Mouse (Mus musculus): Measurements from ENCODE around the gene Ninl.
A peak's percentile ranks its signal among the peaks of the same experiment; 100 is the strongest.
"Not testable (repeated sequence)": the region's sequence is repeated elsewhere in the genome, so short reads cannot be mapped to it uniquely, and the experiment has no call there.

Gene Ninl

GRCm38 (mm10) chr2:150948786-150949185, 90.4 kb downstream of the Ninl start:
- DNase-seq (ENCODE audit: low spot score), result no peak

- not testable (repeated sequence) for DNase-seq (ENCODE audit: low spot score)
Observed at GRCm38 (mm10) chr2:150947880-150948611, 91.1 kb downstream of the Ninl start.

DNA sequence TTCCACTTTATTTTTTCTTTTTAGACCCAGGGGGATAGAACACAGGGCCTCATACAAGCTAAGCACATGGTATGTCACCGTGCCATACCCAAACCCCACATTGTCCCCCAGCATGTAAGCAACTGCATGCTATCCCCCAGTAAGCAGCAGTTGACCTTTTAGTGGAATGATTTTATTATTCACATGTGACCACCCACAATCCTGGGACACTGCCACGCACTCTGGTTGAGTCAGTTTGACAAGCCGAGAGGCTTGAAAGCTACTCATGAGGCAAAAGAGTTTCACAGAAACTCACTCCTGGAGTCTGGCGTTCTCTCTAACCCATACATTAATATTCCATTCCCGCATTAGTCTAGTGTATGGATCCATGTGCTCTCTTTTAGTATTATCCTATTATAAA, 91.8 kb downstream of the Ninl start:
- not testable (repeated sequence) for DNase-seq (ENCODE audit: low spot score)

GRCm38 (mm10) chr2:150944017-150944416, 95.2 kb downstream of the Ninl start:
- no peak for DNase-seq (ENCODE audit: low spot score)

DNA sequence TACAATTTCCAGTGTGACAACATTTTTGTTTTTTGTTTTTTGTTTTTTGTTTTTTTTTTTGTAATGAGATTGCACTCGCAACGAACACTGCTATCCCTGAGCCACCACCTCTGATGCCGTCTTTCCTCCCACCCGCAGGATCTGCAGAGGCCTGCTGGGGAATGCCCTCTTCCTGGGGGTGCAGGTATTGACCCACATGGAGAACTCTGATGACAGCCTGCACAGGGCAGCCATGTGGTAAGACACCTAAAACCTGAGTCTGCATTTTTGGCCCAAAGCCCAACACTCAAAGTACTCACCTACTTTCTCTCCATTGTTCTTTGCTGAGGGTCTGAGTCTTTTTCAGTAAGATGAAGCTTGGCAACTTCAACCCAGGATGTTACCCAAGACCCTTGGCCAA, 104.5 kb downstream of the Ninl start:
- DNase-seq (ENCODE audit: low spot score), result no peak

- no peak for DNase-seq (ENCODE audit: low spot score)
Observed at GRCm38 (mm10) chr2:150933482-150933881, 105.7 kb downstream of the Ninl start.

GRCm38 (mm10) chr2:150930806-150931205, 108.4 kb downstream of the Ninl start:
- no peak for DNase-seq (ENCODE audit: low spot score)

DNA sequence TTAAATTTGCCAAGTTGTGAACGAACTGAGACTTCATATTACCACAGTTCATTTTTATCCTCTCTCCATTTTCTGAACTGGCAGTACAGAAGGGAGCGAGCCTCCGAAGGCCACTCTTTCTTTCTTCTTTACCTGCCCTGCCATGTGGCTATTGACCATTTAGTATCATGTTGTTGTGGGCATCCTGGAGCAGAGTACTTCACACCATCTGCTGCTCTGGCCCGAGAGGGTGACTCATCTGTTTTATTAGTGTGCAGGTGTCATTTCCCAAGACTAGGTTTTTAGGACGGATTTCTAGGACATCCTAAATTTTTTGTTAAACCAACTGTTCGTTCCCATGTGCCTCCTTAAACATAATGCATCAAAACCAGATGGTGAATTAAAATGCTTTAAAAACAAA, 110.0 kb downstream of the Ninl start:
- DNase-seq (ENCODE audit: low spot score), result no peak

- no peak for DNase-seq (ENCODE audit: low spot score)
Observed at GRCm38 (mm10) chr2:150927038-150927720, 112.0 kb downstream of the Ninl start.

GRCm38 (mm10) chr2:150923505-150923904, 115.7 kb downstream of the Ninl start:
- DNase-seq (ENCODE audit: low spot score), result no peak

GRCm38 (mm10) chr2:150923026-150923425, 116.2 kb downstream of the Ninl start:
- DNase-seq (ENCODE audit: low spot score), result no peak

DNA sequence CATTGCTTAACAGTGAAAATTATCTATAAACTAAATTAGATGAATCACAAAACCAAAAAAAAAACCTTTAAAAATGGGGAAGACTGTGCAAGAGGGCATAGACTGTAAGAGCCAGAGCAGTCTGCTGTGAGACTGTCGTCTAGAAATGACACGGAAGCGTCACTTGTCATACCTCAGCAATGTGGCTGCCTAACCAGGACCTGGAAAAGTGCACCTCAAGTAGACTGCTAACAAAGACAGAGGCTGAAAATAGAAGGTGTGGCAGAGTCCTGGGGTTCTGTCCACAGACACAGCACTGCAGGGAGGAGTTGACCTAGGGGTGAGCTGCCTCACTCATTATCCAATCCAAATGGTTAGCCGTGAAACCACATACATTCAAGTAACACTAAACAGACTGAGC, 117.0 kb downstream of the Ninl start:
- no peak for DNase-seq (ENCODE audit: low spot score)

DNA sequence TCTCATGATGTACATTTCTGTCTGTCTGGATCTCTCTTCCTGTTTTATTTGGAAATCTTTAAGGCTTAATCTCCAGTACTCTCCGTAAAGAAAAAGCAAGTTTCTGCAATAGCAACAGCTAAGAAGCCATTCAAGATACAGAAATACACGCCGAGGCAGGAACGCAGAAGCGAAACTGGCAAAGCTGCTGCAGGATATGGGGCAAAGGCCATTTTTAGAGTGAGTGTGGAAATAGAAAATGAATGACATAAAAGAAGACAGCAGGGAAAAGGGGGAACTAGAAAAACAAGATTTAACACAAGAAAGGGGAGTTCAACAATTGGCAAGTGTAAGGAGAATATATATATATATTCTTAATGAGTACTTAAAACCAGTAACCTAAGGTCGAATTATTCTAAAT, 117.5 kb downstream of the Ninl start:
- no peak for DNase-seq (ENCODE audit: low spot score)

GRCm38 (mm10) chr2:150920543-150920942, 118.6 kb downstream of the Ninl start:
- DNase-seq (ENCODE audit: low spot score), result no peak

GRCm38 (mm10) chr2:150918720-150919119, 120.5 kb downstream of the Ninl start:
- DNase-seq (ENCODE audit: low spot score), result no peak

GRCm38 (mm10) chr2:150915786-150916185, 123.4 kb downstream of the Ninl start:
- DNase-seq (ENCODE audit: low spot score), result no peak

DNA sequence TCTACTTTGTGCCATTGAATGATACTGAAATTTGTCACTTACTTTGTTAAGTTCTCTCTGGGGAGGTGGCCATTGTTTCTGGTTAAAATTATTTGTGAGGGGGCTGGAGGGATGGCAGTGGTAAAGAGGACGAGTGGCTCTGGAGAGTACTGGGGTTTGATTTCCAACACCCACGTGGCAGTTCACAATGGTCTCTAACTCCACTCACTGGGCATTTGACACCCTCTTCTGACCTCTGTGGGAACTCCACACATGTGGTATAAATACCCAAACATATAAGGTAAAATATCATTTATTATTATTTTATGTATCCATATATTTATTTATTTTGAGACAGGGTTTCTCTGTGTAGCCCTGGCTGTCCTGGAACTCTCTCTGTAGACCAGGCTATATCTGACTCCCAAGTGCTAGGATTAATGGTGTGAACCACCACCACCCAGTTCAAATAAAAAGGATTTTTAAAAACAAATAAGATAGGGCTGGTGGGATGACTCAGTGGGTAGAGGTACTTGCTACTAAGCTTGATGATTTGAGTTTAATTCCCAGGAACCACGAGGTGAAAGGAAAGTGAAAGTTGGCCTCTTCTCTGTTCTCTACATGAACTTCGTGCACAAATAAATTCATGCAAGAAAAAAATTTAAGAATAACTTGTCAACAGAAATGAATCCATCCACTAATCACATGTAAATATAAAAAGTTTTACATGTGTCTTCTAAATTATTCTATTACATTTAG, 124.2 kb downstream of the Ninl start:
- DNase-seq (ENCODE audit: low spot score), result no peak

DNA sequence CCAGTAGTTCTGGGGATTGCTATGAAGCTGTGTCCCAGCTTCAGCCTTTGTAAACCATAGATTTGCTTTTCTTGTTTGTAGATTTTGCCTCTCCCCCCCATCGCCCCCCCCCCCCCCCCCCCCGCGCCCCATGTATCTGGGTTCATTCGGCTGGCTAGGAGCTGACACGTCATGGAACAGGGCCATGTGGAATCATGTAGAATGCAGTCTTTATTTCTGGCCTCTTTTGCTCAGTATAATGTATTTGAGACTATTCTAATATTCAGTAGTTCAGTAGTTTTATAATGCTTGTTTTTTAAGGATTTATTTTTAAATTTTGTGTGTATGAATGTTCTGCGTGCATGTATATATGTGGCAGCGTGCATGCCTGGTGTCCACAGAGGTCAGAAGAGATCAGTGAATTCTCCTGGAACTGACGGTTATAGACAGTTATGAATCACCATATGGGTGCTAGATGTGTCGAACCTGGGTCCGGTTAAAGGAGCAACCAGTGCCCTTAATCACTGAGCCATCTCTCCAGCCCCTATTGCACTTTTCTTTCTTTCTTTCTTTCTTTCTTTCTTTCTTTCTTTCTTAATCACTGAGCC, 128.8 kb downstream of the Ninl start:
- no peak for DNase-seq (ENCODE audit: low spot score)

- DNase-seq (ENCODE audit: low spot score), result peak; percentile 98
Observed at GRCm38 (mm10) chr2:150909429-150910039, 129.6 kb downstream of the Ninl start.

DNA sequence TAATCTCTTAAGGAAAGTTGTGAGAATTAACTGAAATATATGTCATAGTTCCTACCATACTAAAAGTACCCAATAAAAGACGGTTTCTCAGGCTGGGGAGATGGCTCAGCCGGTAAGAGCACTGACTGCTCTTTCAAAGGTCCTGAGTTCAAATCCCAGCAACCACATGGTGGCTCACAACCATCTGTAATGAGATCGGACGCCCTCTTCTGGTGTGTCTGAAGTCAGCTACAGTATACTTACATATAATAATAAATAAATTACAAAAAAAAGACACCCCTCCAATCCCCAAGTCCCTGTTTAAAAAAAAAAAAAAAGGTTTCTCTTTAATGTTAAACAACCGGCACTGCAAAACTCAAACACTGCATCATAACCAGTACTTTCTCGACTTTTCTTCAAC, 130.3 kb downstream of the Ninl start:
- DNase-seq (ENCODE audit: low spot score), result not testable (repeated sequence)

- no peak for DNase-seq (ENCODE audit: low spot score)
Observed at GRCm38 (mm10) chr2:150904936-150905450, 134.2 kb downstream of the Ninl start, which contains the start of gene Gins1. TSS of gene Gins1 (plus strand) at chr2:150905400.

Data from retina, embryonic 14.5 days (tissue).